Mouse (Mus musculus): Measurements from ENCODE around the gene Gpr180. TPM values are rescaled to one million over a fixed set of nuclear protein-coding genes. Genes with fewer than 3 reads are reported as not detected.

Gpr180 gene
- polyA plus RNA-seq, 1 experiment: 17.3 TPM

- Histone ChIP-seq H3K9me3 (replicated peaks; ENCODE audit: control insufficient read depth, insufficient read depth, low read length, poor library complexity, severe bottlenecking) (no peaks in the 10 kb centered on the region), H3K27ac (ENCODE audit: insufficient read depth, low read length) (no peak overlapping the region), H3K9ac (ENCODE audit: low read depth, poor library complexity, severe bottlenecking) (no peak overlapping the region), H3K4me1 (ENCODE audit: control insufficient read depth, insufficient read depth, low read length) (no peaks in the 10 kb centered on the region), H3K36me3 (ENCODE audit: control insufficient read depth, insufficient read depth, low read length, poor library complexity, severe bottlenecking) (no peaks in the 10 kb centered on the region), H3K27me3 (ENCODE audit: control insufficient read depth, insufficient read depth, low read length, poor library complexity, severe bottlenecking) (no peaks in the 10 kb centered on the region), H3K4me3 (ENCODE audit: low read depth, low read length) (no peak overlapping the region)
- TF ChIP-seq CTCF (IDR thresholded peaks at IDR 0.05; ENCODE audit: low read depth, low read length): no peak
- no peak for TF ChIP-seq EP300 (IDR thresholded peaks at IDR 0.05; ENCODE audit: insufficient read depth, low read depth, low read length)
Observed at GRCm38 (mm10) chr14:118193001-118193628, 56.2 kb downstream of the Gpr180 start.

DNA sequence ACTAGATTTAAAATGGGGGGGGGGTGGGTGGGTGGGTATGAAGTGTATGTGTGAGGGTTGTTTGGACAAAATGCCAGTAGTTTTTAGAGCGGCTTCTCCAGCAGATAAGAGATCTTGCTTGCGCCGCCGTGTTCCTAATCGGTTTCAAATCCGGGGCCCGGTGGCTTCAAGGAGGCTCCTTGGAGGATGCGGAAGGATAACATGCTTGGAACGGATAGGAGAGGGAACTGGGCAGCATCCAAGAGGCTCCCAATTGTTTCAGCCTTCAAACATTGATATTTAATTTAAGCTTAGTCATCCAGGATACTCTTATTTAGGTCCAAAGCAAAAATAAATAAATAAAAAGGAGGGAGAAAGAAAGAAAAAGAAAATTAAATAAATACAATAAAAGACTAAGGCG, 56.7 kb downstream of the Gpr180 start:
- Histone ChIP-seq H3K27me3 (ENCODE audit: control insufficient read depth, insufficient read depth, low read length, poor library complexity, severe bottlenecking) (no peaks in the 10 kb centered on the region), H3K27ac (ENCODE audit: insufficient read depth, low read length) (no peak overlapping the region)

DNA sequence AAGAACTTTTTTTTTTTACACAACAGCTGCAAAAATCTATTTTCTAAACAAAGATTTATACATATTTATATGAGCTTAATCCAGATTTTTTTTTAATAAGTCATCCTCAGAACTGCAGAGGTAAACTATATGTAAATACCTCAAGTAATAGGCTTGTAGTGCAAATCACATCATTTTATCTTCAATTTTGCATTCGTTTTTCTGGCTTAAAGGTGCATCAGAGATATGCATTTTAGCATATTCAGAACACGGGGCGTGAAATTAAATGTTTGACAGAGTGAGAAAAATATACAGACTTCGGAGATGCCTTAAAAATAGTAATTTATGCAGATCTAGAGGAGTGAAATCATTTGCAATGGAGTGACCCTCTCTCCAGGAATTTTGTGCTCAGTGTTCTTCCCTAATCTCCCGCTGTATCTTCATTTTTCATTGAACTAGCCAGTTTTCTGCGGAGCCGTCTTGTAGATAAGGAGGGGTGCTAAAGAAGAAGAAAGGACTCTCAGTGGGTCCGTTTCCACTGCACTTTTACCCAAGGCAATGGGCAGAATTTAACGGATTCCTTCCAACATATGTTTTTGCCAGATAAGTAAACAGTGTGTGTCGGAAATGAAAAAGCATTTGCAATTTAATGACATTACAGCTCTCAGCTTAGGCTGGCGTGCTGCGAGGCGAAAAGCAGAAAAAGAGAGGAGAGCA, 57.4 kb downstream of the Gpr180 start:
- TF ChIP-seq CTCF (IDR thresholded peaks at IDR 0.05; ENCODE audit: low read depth, low read length) (no peak), POLR2A (IDR thresholded peaks at IDR 0.05; ENCODE audit: insufficient read depth, low read length) (no peak), EP300 (IDR thresholded peaks at IDR 0.05; ENCODE audit: insufficient read depth, low read depth, low read length) (no peak)
- H3K4me3 ChIP-seq (ENCODE audit: low read depth, low read length): no peak overlapping the region

More for the DNA sequence above, 56.7 kb downstream of the Gpr180 start:
- H3K9me3 ChIP-seq (replicated peaks; ENCODE audit: control insufficient read depth, insufficient read depth, low read length, poor library complexity, severe bottlenecking): no peaks in the 10 kb centered on the region
- no peaks in the 10 kb centered on the region for H3K36me3 ChIP-seq (ENCODE audit: control insufficient read depth, insufficient read depth, low read length, poor library complexity, severe bottlenecking)
- H3K4me3 ChIP-seq (ENCODE audit: low read depth, low read length): no peak overlapping the region
- TF ChIP-seq POLR2A (IDR thresholded peaks at IDR 0.05; ENCODE audit: insufficient read depth, low read length) (no peak), EP300 (IDR thresholded peaks at IDR 0.05; ENCODE audit: insufficient read depth, low read depth, low read length) (no peak), CTCF (IDR thresholded peaks at IDR 0.05; ENCODE audit: low read depth, low read length) (no peak)
- no peaks in the 10 kb centered on the region for H3K4me1 ChIP-seq (ENCODE audit: control insufficient read depth, insufficient read depth, low read length)
- no peak overlapping the region for H3K9ac ChIP-seq (ENCODE audit: low read depth, poor library complexity, severe bottlenecking)

DNA sequence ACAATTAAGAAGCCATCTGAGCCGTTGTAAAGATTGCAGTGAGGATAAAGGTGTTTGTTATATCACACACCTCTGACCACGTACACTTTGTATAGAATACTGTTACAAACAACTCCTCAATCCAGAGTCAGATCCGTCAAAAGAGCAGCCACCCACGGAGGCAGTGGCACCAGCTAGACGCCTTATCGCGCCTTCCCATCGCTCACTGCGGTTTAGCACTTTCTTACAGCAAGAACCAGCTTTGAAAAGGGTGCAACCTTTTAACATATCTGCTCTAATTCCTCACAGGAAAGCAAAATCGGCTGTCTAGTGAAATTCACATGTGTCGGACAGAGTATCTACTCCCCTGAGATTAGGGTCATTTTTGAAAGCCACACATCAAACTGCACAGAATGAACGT, 60.1 kb downstream of the Gpr180 start:
- H3K9me3 ChIP-seq (replicated peaks; ENCODE audit: control insufficient read depth, insufficient read depth, low read length, poor library complexity, severe bottlenecking): no peaks in the 10 kb centered on the region
- H3K27ac ChIP-seq (ENCODE audit: insufficient read depth, low read length): no peak overlapping the region
- TF ChIP-seq EP300 (IDR thresholded peaks at IDR 0.05; ENCODE audit: insufficient read depth, low read depth, low read length) (no peak), POLR2A (IDR thresholded peaks at IDR 0.05; ENCODE audit: insufficient read depth, low read length) (no peak), CTCF (IDR thresholded peaks at IDR 0.05; ENCODE audit: low read depth, low read length) (no peak)
- no peaks in the 10 kb centered on the region for H3K4me1 ChIP-seq (ENCODE audit: control insufficient read depth, insufficient read depth, low read length)
- H3K36me3 ChIP-seq (ENCODE audit: control insufficient read depth, insufficient read depth, low read length, poor library complexity, severe bottlenecking): no peaks in the 10 kb centered on the region
- no peak overlapping the region for H3K4me3 ChIP-seq (ENCODE audit: low read depth, low read length)
- H3K27me3 ChIP-seq (ENCODE audit: control insufficient read depth, insufficient read depth, low read length, poor library complexity, severe bottlenecking): no peaks in the 10 kb centered on the region; the same call in 1 of the 2 replicates
- no peak overlapping the region for H3K9ac ChIP-seq (ENCODE audit: low read depth, poor library complexity, severe bottlenecking)

More for the DNA sequence above, 57.4 kb downstream of the Gpr180 start:
- Histone ChIP-seq H3K27ac (ENCODE audit: insufficient read depth, low read length) (no peak overlapping the region), H3K9ac (ENCODE audit: low read depth, poor library complexity, severe bottlenecking) (no peak overlapping the region), H3K4me1 (ENCODE audit: control insufficient read depth, insufficient read depth, low read length) (no peaks in the 10 kb centered on the region), H3K9me3 (replicated peaks; ENCODE audit: control insufficient read depth, insufficient read depth, low read length, poor library complexity, severe bottlenecking) (no peaks in the 10 kb centered on the region), H3K27me3 (ENCODE audit: control insufficient read depth, insufficient read depth, low read length, poor library complexity, severe bottlenecking) (no peaks in the 10 kb centered on the region), H3K36me3 (ENCODE audit: control insufficient read depth, insufficient read depth, low read length, poor library complexity, severe bottlenecking) (no peaks in the 10 kb centered on the region)

- no peak for TF ChIP-seq EP300 (IDR thresholded peaks at IDR 0.05; ENCODE audit: insufficient read depth, low read depth, low read length)
- no peak for TF ChIP-seq CTCF (IDR thresholded peaks at IDR 0.05; ENCODE audit: low read depth, low read length)
- TF ChIP-seq POLR2A (IDR thresholded peaks at IDR 0.05; ENCODE audit: insufficient read depth, low read length): no peak
- no peak overlapping the region for H3K9ac ChIP-seq (ENCODE audit: low read depth, poor library complexity, severe bottlenecking)
- H3K36me3 ChIP-seq (ENCODE audit: control insufficient read depth, insufficient read depth, low read length, poor library complexity, severe bottlenecking): no peaks in the 10 kb centered on the region
- no peaks in the 10 kb centered on the region for H3K4me1 ChIP-seq (ENCODE audit: control insufficient read depth, insufficient read depth, low read length)
- no peaks in the 10 kb centered on the region for H3K9me3 ChIP-seq (replicated peaks; ENCODE audit: control insufficient read depth, insufficient read depth, low read length, poor library complexity, severe bottlenecking)
- no peak overlapping the region for H3K4me3 ChIP-seq (ENCODE audit: low read depth, low read length)
- no peak overlapping the region for H3K27ac ChIP-seq (ENCODE audit: insufficient read depth, low read length)
- no peaks in the 10 kb centered on the region; the same call in 1 of the 2 replicates for H3K27me3 ChIP-seq (ENCODE audit: control insufficient read depth, insufficient read depth, low read length, poor library complexity, severe bottlenecking)
Observed at GRCm38 (mm10) chr14:118200731-118201130, 63.8 kb downstream of the Gpr180 start.

DNA sequence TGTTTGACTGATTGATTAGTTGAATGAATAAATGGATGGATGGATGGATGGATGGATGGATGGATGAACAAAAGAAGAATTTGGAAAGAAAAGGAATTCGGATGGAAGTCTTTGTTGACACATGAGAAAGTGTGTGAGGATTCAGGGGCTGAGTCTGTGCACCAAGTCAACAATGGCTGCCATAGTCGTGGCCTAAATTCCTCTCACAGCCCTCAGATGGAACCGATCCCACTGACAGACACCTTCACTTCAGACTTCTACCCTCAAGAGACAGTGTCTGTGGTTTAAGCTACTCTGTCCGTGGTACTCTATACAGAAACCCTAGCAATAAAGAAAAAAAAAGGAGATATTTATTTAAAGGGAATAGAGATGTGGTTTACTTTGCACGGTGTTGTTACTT, 65.0 kb downstream of the Gpr180 start:
- no peaks in the 10 kb centered on the region for H3K9me3 ChIP-seq (replicated peaks; ENCODE audit: control insufficient read depth, insufficient read depth, low read length, poor library complexity, severe bottlenecking)
- H3K4me3 ChIP-seq (ENCODE audit: low read depth, low read length): no peak overlapping the region
- H3K27me3 ChIP-seq (ENCODE audit: control insufficient read depth, insufficient read depth, low read length, poor library complexity, severe bottlenecking): no peaks in the 10 kb centered on the region; the same call in 1 of the 2 replicates
- TF ChIP-seq EP300 (IDR thresholded peaks at IDR 0.05; ENCODE audit: insufficient read depth, low read depth, low read length) (no peak), CTCF (IDR thresholded peaks at IDR 0.05; ENCODE audit: low read depth, low read length) (no peak), POLR2A (IDR thresholded peaks at IDR 0.05; ENCODE audit: insufficient read depth, low read length) (no peak)
- H3K9ac ChIP-seq (ENCODE audit: low read depth, poor library complexity, severe bottlenecking): no peak overlapping the region
- no peak overlapping the region for H3K27ac ChIP-seq (ENCODE audit: insufficient read depth, low read length)
- no peaks in the 10 kb centered on the region for H3K4me1 ChIP-seq (ENCODE audit: control insufficient read depth, insufficient read depth, low read length)
- no peaks in the 10 kb centered on the region for H3K36me3 ChIP-seq (ENCODE audit: control insufficient read depth, insufficient read depth, low read length, poor library complexity, severe bottlenecking)
